Mouse (Mus musculus) spleen, adult 2 months (tissue): ENCODE measurements around the gene Tex22.

Source experiments
- CTCF ChIP-seq: fragments of 200-500 bp; IDR thresholded peaks from 2 replicates; pipeline ENCODE4 v1.5.1; 2011; ENCODE audit warnings: mild to moderate bottlenecking, inconsistent platforms; ENCODE audit not compliant: insufficient read depth, insufficient read length, insufficient replicate concordance; ENCODE audit errors: extremely low read depth
- POLR2A ChIP-seq: fragments of 200-500 bp; IDR thresholded peaks from 2 replicates; pipeline ENCODE4 v1.6.1; 2011; ENCODE audit warnings: low read depth, low read length, inconsistent platforms

- no peak for TF ChIP-seq CTCF
- no peak for TF ChIP-seq POLR2A
Observed at GRCm38 (mm10) chr12:113107431-113108124, 33.3 kb downstream of the Tex22 start.
